ENCODE assay signal across 10 mouse cellular contexts in genomic region chr8:69890813-69891241, GRCm38 (mm10). TPM values are rescaled to one million over a fixed set of nuclear protein-coding genes. Genes with fewer than 3 reads are reported as not detected.
DNase-seq lines count a peak whose midpoint lies in the region; ATAC-seq lines count a peak whose summit lies in the region.
"Had no signal": no experiment of that assay in that cellular context is flagged by ENCODE, and none has a peak within 500 bp of the region (broad histone marks: within the 10 kb centered on the region; RNA-seq: fewer than 3 reads in every experiment).

No protein-coding gene starts in this region.

- H3K36me3 ChIP-seq in hindbrain, embryonic 14.5 days (replicated peaks; ENCODE audit: control insufficient read depth, insufficient read depth): peaks cover 22% of the 10 kb centered on the region
- H3K36me3 ChIP-seq in liver, embryonic 13.5 days: peaks cover 33% of the 10 kb centered on the region

- H3K4me1 ChIP-seq in hindbrain, embryonic 14.5 days (replicated peaks; ENCODE audit: control insufficient read depth, insufficient read depth, low read length): peaks cover 22% of the 10 kb centered on the region; the same call in 1 of the 2 replicates
- H3K4me1 ChIP-seq in liver, embryonic 13.5 days (replicated peaks): peaks cover 43% of the 10 kb centered on the region

- H3K9me3 ChIP-seq in hindbrain, embryonic 14.5 days (ENCODE audit: control insufficient read depth, low read length): no peaks in the 10 kb centered on the region
- no peaks in the 10 kb centered on the region for H3K9me3 ChIP-seq in liver, embryonic 13.5 days (replicated peaks)

- peak overlapping the region; percentile 29 for H3K4me2 ChIP-seq in hindbrain, embryonic 14.5 days (replicated peaks)
- no peak overlapping the region for H3K4me2 ChIP-seq in liver, embryonic 13.5 days

- 41% methylated on average over 19 of the region's 19 CpGs for WGBS in hindbrain, embryonic 14.5 days
- WGBS in liver, embryonic 13.5 days (ENCODE audit: insufficient replicate concordance): 48% methylated on average over 19 of the region's 19 CpGs

- no peak for ATAC-seq in cerebellum, adult (ENCODE audit: insufficient number of reproducible peaks, low FRiP score, low TSS enrichment)
- no peak for ATAC-seq in hindbrain, embryonic 14.5 days (ENCODE audit: low FRiP score)
- ATAC-seq in liver, embryonic 13.5 days (ENCODE audit: low read depth): no peak
- ATAC-seq: Patski had no signal

- H3K27ac ChIP-seq in hindbrain, embryonic 14.5 days: no peak overlapping the region
- H3K27ac ChIP-seq in liver, embryonic 13.5 days: no peak overlapping the region

- intact Hi-C loops in gastrocnemius, postnatal 14 days (cut with DNase I; ENCODE audit: low total_unique reads): no loop called here

- no peak overlapping the region for H3K4me3 ChIP-seq in hindbrain, embryonic 14.5 days (replicated peaks; ENCODE audit: low read length)
- no peak overlapping the region for H3K4me3 ChIP-seq in liver, embryonic 13.5 days (replicated peaks)

- H3K9ac ChIP-seq in hindbrain, embryonic 14.5 days: no peak overlapping the region
- H3K9ac ChIP-seq in liver, embryonic 13.5 days: no peak overlapping the region

- peaks cover 50% of the 10 kb centered on the region for H3K27me3 ChIP-seq in hindbrain, embryonic 14.5 days (ENCODE audit: control insufficient read depth, insufficient read depth, low read length)
- H3K27me3 ChIP-seq in liver, embryonic 13.5 days: peaks cover 59% of the 10 kb centered on the region

- DNase-seq in cerebellum, adult 8-10 months: peak; percentile 48
- DNase-seq in A20 (ENCODE audit: low read depth, low spot score): peak; percentile 30
- peak; percentile 80 to 85 for DNase-seq in cerebellum, postnatal 10 days
- DNase-seq in hindbrain, embryonic 14.5 days (ENCODE audit: low spot score): peak; percentile 73
- peak; percentile 20 for DNase-seq in liver, embryonic 13.5 days
- peak; percentile 65 for DNase-seq in retina, postnatal 1 day
- DNase-seq in gastrocnemius, postnatal 14 days: no peak

RNA-seq across cellular contexts. Expression of gene Cilp2, which starts 3.3 kb away (rescaled TPM):
- polyA plus RNA-seq in hindbrain, embryonic 14.5 days (2014; fragmentation: Nextera tagmentation; extraction: Ambion mirVana): 4.1 and 4.2 TPM in 2 replicates
- 0.03 and 0.09 TPM in 2 replicates for polyA plus RNA-seq in liver, embryonic 13.5 days (2015; fragmentation: Nextera tagmentation; extraction: Ambion mirVana)
- 10 to 100 TPM; 26.6 to 27.8 TPM for total RNA-seq in gastrocnemius, postnatal 14 days (2021)
- total RNA-seq: neutrophil, adult 5-6 weeks had no signal

RNA-seq across cellular contexts. Expression of gene Tssk6, which starts 11.2 kb away (rescaled TPM):
- 4.6 and 4.7 TPM in 2 replicates for polyA plus RNA-seq in hindbrain, embryonic 14.5 days (2014; fragmentation: Nextera tagmentation; extraction: Ambion mirVana)
- 2.4 and 2.5 TPM in 2 replicates for polyA plus RNA-seq in liver, embryonic 13.5 days (2015; fragmentation: Nextera tagmentation; extraction: Ambion mirVana)
- total RNA-seq in gastrocnemius, postnatal 14 days (2021): under 1 TPM in 1 of 2 experiments, not detected in 1; 0.31 TPM

RNA-seq across cellular contexts. Expression of gene Ndufa13, which starts 11.5 kb away (rescaled TPM):
- polyA plus RNA-seq in hindbrain, embryonic 14.5 days (2014; fragmentation: Nextera tagmentation; extraction: Ambion mirVana): 201 and 213 TPM in 2 replicates
- polyA plus RNA-seq in liver, embryonic 13.5 days (2015; fragmentation: Nextera tagmentation; extraction: Ambion mirVana): 109 and 114 TPM in 2 replicates
- total RNA-seq in gastrocnemius, postnatal 14 days (2021): 100 to 1,000 TPM; 265 to 294 TPM

RNA-seq across cellular contexts. Expression of gene Yjefn3, which starts 11.7 kb away (rescaled TPM):
- 11.0 and 12.3 TPM in 2 replicates for polyA plus RNA-seq in hindbrain, embryonic 14.5 days (2014; fragmentation: Nextera tagmentation; extraction: Ambion mirVana)
- 0.74 and 0.81 TPM in 2 replicates for polyA plus RNA-seq in liver, embryonic 13.5 days (2015; fragmentation: Nextera tagmentation; extraction: Ambion mirVana)
- total RNA-seq in gastrocnemius, postnatal 14 days (2021): 10 to 100 TPM in 1 of 2 experiments, 1 to 10 TPM in 1; 7.8 to 10.2 TPM
- total RNA-seq: neutrophil, adult 5-6 weeks had no signal

RNA-seq across cellular contexts. Expression of gene Pbx4, which starts 58.5 kb away (rescaled TPM):
- polyA plus RNA-seq in hindbrain, embryonic 14.5 days (2014; fragmentation: Nextera tagmentation; extraction: Ambion mirVana): 52.9 and 59.7 TPM in 2 replicates
- polyA plus RNA-seq in liver, embryonic 13.5 days (2015; fragmentation: Nextera tagmentation; extraction: Ambion mirVana): 2.4 and 2.8 TPM in 2 replicates
- total RNA-seq in gastrocnemius, postnatal 14 days (2021): under 1 TPM in 1 of 2 experiments, not detected in 1; 0.37 TPM
